Mouse (Mus musculus) B cell, adult 2 months (primary cell): ENCODE measurements around the gene Mustn1.

ENCODE experiments used
- DNase-seq, 2 experiments: peaks; one replicate each; pipeline ENCODE4 v3.0.0; 2022

The Mustn1 gene

DNA sequence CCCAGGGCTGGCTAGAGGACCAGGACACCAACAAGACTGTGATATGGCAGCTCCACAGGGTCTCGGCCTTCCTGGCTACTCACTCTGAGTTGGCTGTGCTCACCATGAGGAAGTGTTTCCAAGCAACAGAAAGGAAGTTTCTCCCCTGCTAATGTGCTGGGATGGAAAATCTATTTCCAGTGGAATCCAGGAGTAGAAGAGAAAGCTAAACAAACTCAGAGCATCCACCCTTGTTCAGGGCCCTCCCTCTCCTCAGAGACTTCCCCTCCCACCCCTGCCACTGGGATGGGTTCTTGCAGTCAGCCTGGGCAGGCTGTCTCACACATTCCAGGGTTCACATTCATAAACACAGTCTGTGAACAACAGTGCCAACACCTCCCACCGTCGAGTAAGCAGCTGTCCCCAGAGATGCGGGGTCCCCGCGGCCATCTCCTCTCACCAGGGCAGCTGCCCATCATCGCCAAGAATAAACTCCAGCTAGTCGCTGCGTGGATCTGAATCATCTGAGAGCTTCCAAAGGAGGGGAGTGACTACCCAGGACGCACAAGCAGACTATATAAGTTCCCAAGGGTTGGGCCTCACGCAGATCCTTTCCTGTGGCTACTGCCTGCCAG, at the start of gene Mustn1:
Mustn1 (plus strand) TSS at position 243 of the 614 bp plus-strand sequence.
- no peak for DNase-seq

DNA sequence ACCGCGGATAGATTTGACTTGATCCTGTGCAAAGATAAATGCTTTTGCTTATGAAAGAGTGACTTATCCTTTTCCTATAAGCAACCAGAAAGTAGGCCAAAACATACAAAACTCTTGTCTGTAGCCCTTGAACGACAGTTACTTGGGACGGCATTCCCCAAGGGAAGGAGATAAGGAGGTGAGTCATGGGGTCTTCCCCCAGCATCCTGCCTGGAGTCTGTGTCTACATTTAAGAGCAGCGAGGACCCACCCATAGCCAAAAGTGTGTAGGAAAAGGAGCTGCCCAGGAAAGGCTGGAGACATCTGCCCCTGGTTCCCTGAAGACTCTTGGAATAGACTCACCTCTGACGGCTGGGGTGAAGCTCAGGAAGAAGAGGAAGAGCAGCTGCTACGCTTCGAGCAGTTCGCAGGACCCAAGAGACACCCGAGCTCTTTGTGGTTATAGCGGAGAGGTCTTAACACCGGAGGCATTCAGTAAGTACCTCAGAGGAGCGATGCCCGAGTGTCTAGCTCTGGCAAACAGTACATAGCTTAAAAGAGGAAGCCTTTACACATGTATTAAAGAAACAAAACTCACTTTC, 41.5 kb upstream of the Mustn1 start:
- no peak for DNase-seq

DNA sequence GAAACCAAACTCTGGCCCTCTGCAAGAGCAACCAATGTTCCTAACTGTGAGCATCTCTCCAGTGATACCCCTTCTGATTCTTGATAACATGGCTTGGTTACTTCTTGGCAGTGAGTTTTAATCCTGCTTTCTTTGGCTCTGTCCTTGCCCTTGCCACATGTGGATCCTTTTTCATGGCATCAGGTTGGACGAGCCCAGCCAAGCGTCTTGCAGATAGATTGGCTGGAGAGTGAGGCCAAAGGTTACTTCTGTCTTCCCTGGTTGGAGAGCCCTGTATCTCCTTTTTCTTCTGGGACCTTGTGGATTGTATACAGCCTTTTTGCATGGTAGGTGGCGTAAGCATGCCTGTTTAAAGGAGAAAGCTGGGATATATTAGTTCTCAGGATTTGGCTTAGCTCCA, 35.3 kb upstream of the Mustn1 start:
- no peak for DNase-seq

GRCm38 (mm10) chr14:30850504-30850903, 28.5 kb upstream of the Mustn1 start:
- DNase-seq, result no peak

DNA sequence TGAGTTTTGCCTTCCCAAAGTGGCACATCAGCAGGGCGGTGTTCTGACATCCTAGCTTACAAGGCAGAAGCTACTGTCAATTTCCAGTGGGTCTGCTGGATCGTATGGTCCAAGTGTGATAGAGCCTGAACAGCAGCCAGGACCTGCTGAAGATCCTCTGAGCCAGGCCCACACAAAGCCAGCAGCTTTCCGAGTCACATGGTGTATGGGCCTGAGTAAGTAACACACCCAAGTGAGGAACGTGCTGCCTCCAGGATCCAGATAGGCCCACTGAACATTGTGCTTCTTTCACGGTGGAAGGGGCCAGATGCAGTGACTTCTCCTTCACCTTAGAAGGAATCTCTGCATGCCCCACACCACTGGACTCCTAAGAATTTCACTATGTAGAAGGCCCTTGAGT, 26.7 kb upstream of the Mustn1 start:
- no peak for DNase-seq

GRCm38 (mm10) chr14:30855316-30855715, 23.7 kb upstream of the Mustn1 start:
- no peak for DNase-seq

DNA sequence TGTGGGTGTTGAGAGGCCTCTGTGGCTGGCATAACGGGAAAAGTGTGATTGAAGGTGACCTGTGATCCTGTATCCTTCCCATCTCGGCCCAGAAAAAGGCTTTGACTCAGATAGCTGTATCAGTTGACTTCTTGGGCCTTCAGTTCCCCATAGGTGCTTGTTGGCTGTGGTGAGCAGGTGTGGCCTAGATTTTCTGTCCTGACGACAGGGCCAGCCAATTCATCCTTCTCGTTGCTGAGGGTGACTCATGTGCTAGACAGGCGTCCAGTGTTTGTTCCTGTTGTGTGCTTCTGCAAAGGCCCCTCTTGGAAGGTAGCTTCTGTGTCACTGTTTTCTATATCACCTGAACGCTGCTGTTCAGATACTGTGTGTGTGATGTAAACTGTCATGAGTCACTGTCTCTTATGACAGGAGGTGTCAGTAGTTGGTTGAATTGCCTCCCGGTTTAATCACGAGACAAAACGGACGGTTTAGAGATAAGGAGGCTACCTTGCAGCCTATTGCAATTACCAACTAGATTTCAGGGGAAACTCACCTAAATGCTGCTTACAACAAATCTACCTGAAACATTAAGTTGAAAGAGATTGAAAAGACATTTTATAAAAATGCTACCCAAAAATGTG, 22.0 kb upstream of the Mustn1 start:
- DNase-seq, result no peak

- DNase-seq, result no peak
Observed at GRCm38 (mm10) chr14:30857990-30858389, 21.0 kb upstream of the Mustn1 start.

DNA sequence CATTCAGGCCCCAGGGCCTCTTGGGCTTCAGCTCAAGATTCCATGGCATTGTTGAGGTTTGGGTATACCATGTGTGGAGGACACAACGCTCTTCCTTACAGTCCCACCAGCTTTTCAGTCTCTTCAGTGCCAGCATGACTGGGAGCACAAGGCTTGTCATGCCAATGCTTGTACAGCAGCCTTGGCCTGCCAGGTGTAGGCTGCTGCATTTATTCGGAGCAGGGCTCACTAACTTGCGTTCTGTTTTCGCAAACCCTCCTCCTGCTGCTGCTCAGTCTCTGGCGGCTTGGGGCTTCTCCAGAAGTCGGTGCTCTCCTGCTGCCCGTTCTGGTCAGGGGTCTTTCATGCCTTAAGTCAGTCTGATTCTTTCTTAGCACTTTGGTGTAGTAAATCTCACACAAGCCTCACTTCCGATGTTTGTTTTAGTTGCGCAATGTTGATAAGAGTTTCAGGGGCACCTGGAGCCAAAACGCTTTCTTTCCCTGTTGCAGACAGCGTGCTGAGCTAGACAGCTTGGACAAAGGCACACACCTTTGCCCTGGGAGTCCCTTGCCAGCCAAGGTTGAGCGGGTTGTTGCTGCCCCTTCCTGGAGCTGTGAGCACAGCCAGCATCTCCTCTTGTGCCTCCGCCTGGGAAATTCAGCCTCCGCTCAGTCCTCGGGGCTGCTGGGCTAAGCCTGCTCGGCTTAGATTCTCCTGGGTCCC, 17.4 kb upstream of the Mustn1 start:
- DNase-seq, result no peak

DNA sequence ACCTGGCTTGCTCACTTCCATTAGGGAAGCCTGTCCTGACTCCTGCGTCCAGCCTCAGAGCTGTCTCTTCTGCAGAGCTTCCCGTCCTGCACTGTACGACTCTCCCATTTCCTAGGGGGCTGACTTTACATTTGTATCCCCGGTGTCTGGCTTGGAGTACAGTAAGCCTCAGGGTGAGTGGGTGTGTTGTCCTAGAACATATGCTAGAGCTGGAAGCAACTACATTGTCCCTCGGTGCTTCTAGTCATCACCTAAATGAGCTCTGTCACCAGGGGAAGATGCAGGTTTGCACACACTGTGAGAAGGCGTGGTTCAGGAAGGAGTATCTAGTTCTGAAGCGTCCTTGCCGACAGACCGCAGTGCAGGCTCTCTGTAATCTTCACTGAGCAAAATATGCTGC, 16.6 kb upstream of the Mustn1 start:
- DNase-seq, result no peak

DNA sequence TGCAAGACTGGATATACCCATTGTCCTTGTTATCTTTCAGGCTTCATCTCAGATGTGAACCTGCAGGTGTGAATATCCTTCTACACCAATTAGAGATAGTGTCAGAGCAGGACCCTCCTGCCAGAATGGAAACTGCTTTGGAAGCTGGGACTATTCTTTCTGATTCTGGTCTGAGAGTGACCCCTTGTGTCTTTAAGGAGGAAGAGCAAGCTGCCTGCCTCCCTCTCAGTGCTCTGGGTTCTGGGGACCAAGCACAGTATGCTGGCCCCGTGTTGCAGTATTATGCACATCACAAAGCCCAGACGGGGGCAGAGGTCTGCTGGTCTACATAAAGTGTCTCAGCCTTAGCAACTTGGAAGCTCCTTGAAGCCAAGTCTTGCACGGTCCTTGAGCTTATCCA, 13.7 kb upstream of the Mustn1 start:
- peak in 1 of 2 experiments; percentile 4 for DNase-seq

- peak; percentile 73 for DNase-seq
Observed at GRCm38 (mm10) chr14:30867042-30867441, 12.0 kb upstream of the Mustn1 start.

DNA sequence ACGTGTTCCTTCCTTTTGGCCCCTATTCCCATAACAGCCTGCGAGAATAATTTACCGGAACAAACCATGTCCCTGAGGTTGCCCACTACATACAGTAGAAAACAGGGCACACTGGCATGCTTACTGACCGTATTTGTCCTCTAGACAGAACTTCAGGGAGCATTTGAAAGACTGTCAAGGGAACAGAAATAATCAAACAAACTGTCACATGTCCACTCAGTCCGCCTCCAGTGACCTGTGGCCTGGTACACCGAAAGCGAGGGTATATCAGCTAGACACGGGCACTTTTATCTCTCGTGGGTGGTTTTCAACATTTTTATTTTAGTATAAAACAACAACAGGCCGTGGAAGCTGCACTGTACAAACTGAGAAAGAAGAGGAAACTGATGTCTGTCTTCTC, 10.2 kb upstream of the Mustn1 start:
- no peak for DNase-seq

DNA sequence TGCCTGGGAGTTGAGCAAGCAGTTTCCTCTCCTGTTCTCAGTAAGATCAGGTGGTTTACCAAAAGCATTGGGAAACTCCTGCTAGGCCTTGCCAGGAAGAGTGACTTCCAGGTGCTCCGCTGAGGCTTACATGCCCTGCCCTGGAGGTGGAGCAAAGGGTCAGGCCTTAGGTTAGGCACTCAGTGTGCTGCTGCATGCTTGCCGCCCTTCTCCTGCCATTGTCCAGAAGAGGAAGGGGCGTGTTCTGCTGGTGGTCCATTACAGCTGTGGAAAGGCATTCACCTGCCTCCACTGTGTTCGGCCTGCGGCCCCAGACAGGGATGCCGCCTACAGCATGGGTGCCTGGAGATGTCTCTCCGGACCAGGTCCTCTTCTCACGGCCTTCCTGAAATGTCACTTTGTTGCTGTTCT, 9.6 kb upstream of the Mustn1 start:
- DNase-seq, result no peak

DNA sequence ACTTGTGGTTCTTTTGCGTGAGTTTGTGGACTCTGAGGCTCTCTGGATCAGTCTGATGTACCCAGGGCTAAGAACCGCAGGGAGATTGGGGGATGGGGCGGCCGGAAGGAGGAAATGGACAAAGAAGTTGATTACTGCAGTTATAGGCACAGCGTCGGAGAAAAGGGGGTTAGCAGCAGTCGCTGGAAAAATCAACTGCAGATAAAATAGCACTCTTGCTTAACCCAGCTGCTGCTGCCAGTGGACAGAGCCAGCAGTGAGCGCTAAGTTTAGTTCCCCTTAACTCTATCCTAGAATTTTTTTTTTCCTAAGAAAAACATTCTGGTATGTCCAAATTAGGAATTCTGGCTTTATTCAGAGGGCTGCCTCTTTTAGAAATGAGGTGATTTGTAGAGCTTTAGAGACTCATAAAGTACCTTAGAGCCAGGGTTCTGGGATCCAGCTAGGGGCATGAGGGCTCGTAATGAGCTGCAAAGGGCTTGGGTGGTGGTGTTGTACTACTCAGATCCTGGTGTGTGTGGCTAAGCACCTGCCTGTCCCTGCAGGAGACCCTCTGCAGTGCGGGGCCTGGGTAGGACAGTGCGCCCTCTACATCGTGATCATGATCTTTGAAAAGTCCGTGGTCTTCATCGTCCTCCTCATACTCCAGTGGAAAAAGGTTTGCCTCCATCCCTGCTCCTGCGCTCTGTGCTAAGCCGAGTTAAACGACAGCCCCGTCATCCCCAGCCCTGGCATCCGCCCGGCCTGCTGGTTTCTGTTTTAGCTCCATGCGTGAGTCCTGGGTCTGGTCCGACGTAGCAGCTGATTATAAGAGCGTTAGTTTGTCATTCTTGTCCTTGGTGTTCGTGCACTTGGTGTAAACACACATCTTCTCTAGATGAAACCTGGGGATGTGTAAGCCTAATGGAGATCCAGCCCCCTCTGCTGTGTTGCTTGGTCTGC, 8.5 kb upstream of the Mustn1 start:
- DNase-seq, result no peak

DNA sequence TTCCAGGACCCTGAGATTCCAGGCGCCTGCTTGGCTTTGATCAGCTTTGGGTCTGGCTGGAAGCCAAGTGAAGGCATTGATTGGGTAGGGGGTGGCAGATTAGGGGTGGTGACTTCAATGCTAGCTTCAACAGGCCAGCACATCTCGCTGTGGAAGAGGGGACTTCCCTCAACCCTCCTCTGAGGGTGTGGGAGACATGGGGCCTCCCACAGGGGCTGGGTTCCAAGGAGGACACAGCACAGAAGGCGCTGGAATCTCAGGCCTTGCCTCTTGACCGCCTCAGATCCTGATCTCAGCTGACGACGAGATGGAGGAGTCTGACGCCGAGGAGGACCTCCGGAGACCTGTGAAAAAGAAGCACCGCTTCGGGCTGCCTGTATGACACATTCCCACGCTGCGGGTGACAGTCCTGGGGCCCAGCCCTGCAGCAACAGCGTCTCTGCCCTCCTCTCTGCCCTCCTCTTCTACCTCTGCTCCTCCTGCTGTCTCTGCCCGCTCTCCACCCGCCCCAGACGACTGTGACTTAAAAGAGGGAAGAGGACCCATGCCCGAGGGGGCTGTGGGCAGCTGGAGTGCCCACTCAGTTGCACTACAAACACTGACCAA, 4.8 kb upstream of the Mustn1 start:
- DNase-seq, result no peak

DNA sequence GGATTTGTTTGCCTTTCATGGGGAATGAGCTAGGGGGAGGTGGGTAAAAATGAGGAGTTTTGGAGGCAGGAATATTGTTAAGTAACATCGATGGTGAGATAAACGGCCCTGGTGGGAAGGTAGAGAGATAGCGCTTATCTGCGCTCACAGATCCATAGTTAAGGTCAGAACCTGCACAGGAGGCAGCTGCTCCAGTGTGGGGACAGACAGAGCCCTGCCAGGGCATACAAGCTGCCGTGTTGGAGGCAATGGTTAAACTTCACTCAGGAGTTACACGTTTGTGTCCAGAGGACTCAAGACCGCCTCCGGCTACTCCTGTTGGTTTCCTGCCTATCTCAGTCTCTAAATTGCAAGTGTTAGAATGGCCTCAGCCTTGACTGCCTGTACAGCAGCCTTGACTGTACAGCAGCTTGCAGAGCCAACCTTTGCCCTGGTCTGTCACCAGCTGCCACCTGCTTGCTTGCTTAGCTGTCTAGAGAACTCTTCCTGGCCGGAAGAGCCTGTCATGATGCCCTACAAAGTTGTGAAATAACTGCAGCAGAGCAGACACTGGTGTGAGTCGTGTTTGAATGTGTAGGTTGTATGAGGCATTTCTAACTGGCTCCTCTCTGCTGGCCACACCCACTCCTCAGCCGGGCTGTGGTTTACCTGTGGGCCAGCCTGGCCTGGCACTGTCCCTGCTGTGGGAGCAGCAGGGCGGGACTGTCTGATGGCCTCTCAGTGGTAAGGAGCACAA, 3.7 kb upstream of the Mustn1 start:
- no peak for DNase-seq

GRCm38 (mm10) chr14:30875955-30876354, 3.0 kb upstream of the Mustn1 start:
- DNase-seq, result no peak

- DNase-seq, result no peak
Observed at GRCm38 (mm10) chr14:30876451-30876850, 2.5 kb upstream of the Mustn1 start.

GRCm38 (mm10) chr14:30877827-30878226, 1.2 kb upstream of the Mustn1 start:
- no peak for DNase-seq

DNA sequence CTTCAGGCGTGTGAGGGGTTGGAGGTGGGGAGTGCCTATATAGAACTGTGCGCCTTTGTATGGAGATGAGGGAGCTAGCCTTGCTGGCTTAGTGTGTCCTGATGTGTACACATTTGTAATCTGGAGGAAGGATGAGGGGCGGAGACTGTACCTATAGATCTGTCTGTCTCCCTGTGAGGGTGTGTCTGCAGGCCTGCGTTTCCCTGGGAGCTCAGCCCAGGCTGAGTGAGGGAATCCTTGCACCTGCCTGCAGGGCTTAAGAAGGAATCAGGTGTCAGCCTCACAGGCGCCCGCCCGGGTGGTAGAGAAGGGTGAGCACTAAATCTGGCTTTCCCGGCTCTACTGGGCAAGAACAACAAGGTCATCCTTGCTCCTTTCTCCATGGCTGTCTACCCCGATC, 794 bp downstream of the Mustn1 start:
- no peak for DNase-seq

GRCm38 (mm10) chr14:30880251-30880650, 1.3 kb downstream of the Mustn1 start:
- DNase-seq, result no peak
